Mouse (Mus musculus) heart, postnatal 14 days (tissue): ENCODE measurements at regions not wholly inside any gene's neighbourhood (a gene's known extent, or its start where the extent isn't known, plus 50 kb on each side); places are given as distances from the start of the nearest gene placed in this dataset.
"Not testable (repeated sequence)": the region's sequence is repeated elsewhere in the genome, so short reads cannot be mapped to it uniquely, and the experiment has no call there.

Source experiments
- DNase-seq, 2 experiments: peaks; one replicate each; pipeline ENCODE4 v3.0.0; 2021 to 2022
- intact Hi-C: fragments of 180-260 bp; cut with DNase I; formaldehyde crosslinking; loops from one replicate; pipeline ENCODE4 v1.15.1; 2025

- no peak for DNase-seq
- intact Hi-C loops = no loop called here
Observed at GRCm38 (mm10) chr7:73688451-73688850, 51.7 kb upstream of the Fam174b start.

GRCm38 (mm10) chr7:73686245-73686644, 53.9 kb upstream of the Fam174b start:
- intact Hi-C loops = not testable (repeated sequence)

GRCm38 (mm10) chr7:73682756-73683155, 57.3 kb upstream of the Fam174b start:
- no peak for DNase-seq
- intact Hi-C loops = no loop called here

More at GRCm38 (mm10) chr7:73686245-73686644, 53.9 kb upstream of the Fam174b start:
- not testable (repeated sequence) for DNase-seq

GRCm38 (mm10) chr7:73670598-73670997, 69.5 kb upstream of the Fam174b start:
- intact Hi-C loops = no loop called here
- DNase-seq = no peak

- intact Hi-C loops = no loop called here
- no peak for DNase-seq
Observed at GRCm38 (mm10) chr7:73668791-73669190, 71.3 kb upstream of the Fam174b start.

- DNase-seq = peak; percentile 11 to 24
- intact Hi-C loops = no loop called here
Observed at GRCm38 (mm10) chr7:73666921-73667675, 73.0 kb upstream of the Fam174b start.

GRCm38 (mm10) chr7:73664962-73665361, 75.1 kb upstream of the Fam174b start:
- intact Hi-C loops = no loop called here
- DNase-seq = no peak

GRCm38 (mm10) chr7:73662536-73662935, 77.6 kb upstream of the Fam174b start:
- DNase-seq = no peak
- intact Hi-C loops = no loop called here

- intact Hi-C loops = no loop called here
- no peak for DNase-seq
Observed at GRCm38 (mm10) chr7:73661901-73662300, 78.2 kb upstream of the Fam174b start.

- no peak for DNase-seq
- intact Hi-C loops = loop anchor here (10.0 kb wide), 1 partner anchor 445 kb away; no protein-coding TSS in a partner anchor
Observed at GRCm38 (mm10) chr7:73659551-73659950, 80.6 kb upstream of the Fam174b start.

- DNase-seq = peak; percentile 22 to 36
- intact Hi-C loops = loop anchor here (2.0 to 10.0 kb wide), 2 partner anchors 92 to 448 kb away; no protein-coding TSS in a partner anchor
Observed at GRCm38 (mm10) chr7:73657283-73657682, 82.8 kb upstream of the Fam174b start.

GRCm38 (mm10) chr7:73656424-73656795, 83.7 kb upstream of the Fam174b start:
- intact Hi-C loops = loop anchor here (2.0 to 10.0 kb wide), 2 partner anchors 92 to 448 kb away; no protein-coding TSS in a partner anchor
- DNase-seq = not testable (repeated sequence)

- DNase-seq = peak; percentile 69 to 86
- intact Hi-C loops = loop anchor here (2.0 to 10.0 kb wide), 4 partner anchors 93 to 699 kb away; no protein-coding TSS in a partner anchor
Observed at GRCm38 (mm10) chr7:73655787-73656423, 84.2 kb upstream of the Fam174b start.

- intact Hi-C loops = loop anchor here (1.0 to 10.0 kb wide), 4 partner anchors 155 to 700 kb away; no protein-coding TSS in a partner anchor
- DNase-seq = peak in 1 of 2 experiments; percentile 53
Observed at GRCm38 (mm10) chr7:73654193-73654871, 85.8 kb upstream of the Fam174b start.

- intact Hi-C loops = loop anchor here (10.0 kb wide), 1 partner anchor 454 kb away; no protein-coding TSS in a partner anchor
- no peak for DNase-seq
Observed at GRCm38 (mm10) chr7:73650909-73651308, 89.2 kb upstream of the Fam174b start.

GRCm38 (mm10) chr7:73648010-73648409, 92.1 kb upstream of the Fam174b start:
- intact Hi-C loops = loop anchor here (5.0 kb wide), 1 partner anchor 1251 kb away; no protein-coding TSS in a partner anchor
- peak; percentile 81 to 91 for DNase-seq

GRCm38 (mm10) chr7:73647140-73647539, 93.0 kb upstream of the Fam174b start:
- no peak for DNase-seq
- intact Hi-C loops = loop anchor here (5.0 kb wide), 1 partner anchor 1250 kb away; no protein-coding TSS in a partner anchor

- intact Hi-C loops = loop anchor here (5.0 kb wide), 1 partner anchor 1249 kb away; no protein-coding TSS in a partner anchor
- no peak for DNase-seq
Observed at GRCm38 (mm10) chr7:73646711-73647110, 93.4 kb upstream of the Fam174b start.

GRCm38 (mm10) chr7:73644362-73644904, 95.7 kb upstream of the Fam174b start:
- intact Hi-C loops = no loop called here

GRCm38 (mm10) chr7:73643993-73644335, 96.1 kb upstream of the Fam174b start:
- intact Hi-C loops = no loop called here
- DNase-seq = no peak

More at GRCm38 (mm10) chr7:73644362-73644904, 95.7 kb upstream of the Fam174b start:
- DNase-seq = no peak
